Mouse (Mus musculus): ENCODE measurements around the gene Sult2b1.

- no peak for TF ChIP-seq CTCF (IDR thresholded peaks at IDR 0.05; ENCODE audit: low read depth)
- no peak for TF ChIP-seq EP300 (IDR thresholded peaks at IDR 0.05; ENCODE audit: low read depth)
These were observed 46.7 kb upstream of the Sult2b1 start for GRCm38 (mm10) chr7:45831128-45831525.
